In genomic region chr1:82292771-82293170, GRCm38 (mm10) we compare ENCODE assay signal across 9 mouse cellular contexts. TPM values are rescaled to one million over a fixed set of nuclear protein-coding genes. Genes with fewer than 3 reads are reported as not detected.
DNase-seq lines count a peak whose midpoint lies in the region; ATAC-seq and TF ChIP-seq lines count a peak whose summit lies in the region.
"Had no signal": no experiment of that assay in that cellular context is flagged by ENCODE, and none has a peak within 500 bp of the region (broad histone marks: within the 10 kb centered on the region; RNA-seq: fewer than 3 reads in every experiment).

No protein-coding gene starts in this region.

- ATAC-seq in hindbrain, postnatal 0 days = peak; percentile 66
- ATAC-seq in erythroblast, adult 5-6 weeks (replicated peaks; ENCODE audit: low FRiP score, poor library complexity, severe bottlenecking) = no peak

- no peaks in the 10 kb centered on the region for H3K9me3 ChIP-seq in hindbrain, postnatal 0 days (ENCODE audit: low read length)

- no peaks in the 10 kb centered on the region for H3K27me3 ChIP-seq in hindbrain, postnatal 0 days (ENCODE audit: insufficient read depth, low read length)

- DNase-seq in adrenal gland, postnatal 14 days = peak; percentile 61
- peak; percentile 90 for DNase-seq in embryo, embryonic 10.5 days (ENCODE audit: low spot score)
- peak; percentile 46 for DNase-seq in gastrocnemius, postnatal 25 days
- peak; percentile 90 for DNase-seq in hindbrain, postnatal 0 days (ENCODE audit: low spot score)
- DNase-seq in left cerebral cortex, adult 8-10 months (ENCODE audit: low spot score in 2 of 2) = peak; percentile 60 to 72
- peak; percentile 60 for DNase-seq in lung, postnatal 25 days (ENCODE audit: low spot score)
- DNase-seq in right cerebral cortex, postnatal 36 days (ENCODE audit: low spot score in 2 of 2) = peak; percentile 63 to 75

- H3K4me3 ChIP-seq in hindbrain, postnatal 0 days (ENCODE audit: low read length) = peak overlapping the region; percentile 84

- no peak for TF ChIP-seq CTCF in hindbrain, postnatal 0 days (IDR thresholded peaks at IDR 0.05; ENCODE audit: low read depth)

- peak overlapping the region; percentile 96 for H3K27ac ChIP-seq in hindbrain, postnatal 0 days

- H3K36me3 ChIP-seq in hindbrain, postnatal 0 days (ENCODE audit: insufficient read depth, low read length) = no peaks in the 10 kb centered on the region

- peaks cover 15% of the 10 kb centered on the region for H3K4me1 ChIP-seq in hindbrain, postnatal 0 days (ENCODE audit: insufficient read depth, low read length)

- H3K9ac ChIP-seq in hindbrain, postnatal 0 days (replicated peaks; ENCODE audit: low read length) = peak overlapping the region; percentile 78; the same call in 1 of the 2 replicates

- under 1% methylated on average over 13 of the region's 13 CpGs for WGBS in hindbrain, postnatal 0 days

- H3K4me2 ChIP-seq in hindbrain, postnatal 0 days (ENCODE audit: low read depth, low read length) = peak overlapping the region; percentile 77

RNA-seq across cellular contexts. Expression of gene Irs1, which starts 1.6 kb away (rescaled TPM):
- 12.5 and 15.0 TPM in 2 replicates for total RNA-seq in adrenal gland, postnatal 14 days (2021)
- total RNA-seq in gastrocnemius, postnatal 25 days (2021) = 10 to 100 TPM; 55.0 to 69.2 TPM
- 66.7 and 67.2 TPM in 2 replicates for total RNA-seq in hindbrain, postnatal 0 days (2014; rRNA removed)
- polyA plus RNA-seq in hindbrain, postnatal 0 days (2015; fragmentation: Nextera tagmentation; extraction: Ambion mirVana) = 5.9 and 6.3 TPM in 2 replicates
- total RNA-seq in left cerebral cortex, adult 8-10 months (2022) = 10 to 100 TPM; 14.2 to 15.8 (median 14.9) TPM
- total RNA-seq in erythroblast, adult 5-6 weeks (2015; ENCODE audit: low replicate concordance) = 0.42 TPM in 1 of 2 replicates, not detected in the other
- total RNA-seq in erythroblast, adult 5-6 weeks (2017; ENCODE audit: low replicate concordance) = not detected in 2 replicates

RNA-seq across cellular contexts. Expression of gene Rhbdd1, which starts 23.5 kb away (rescaled TPM):
- total RNA-seq in adrenal gland, postnatal 14 days (2021) = 23.0 and 23.2 TPM in 2 replicates
- total RNA-seq in gastrocnemius, postnatal 25 days (2021) = 1 to 10 TPM; 6.5 to 7.7 TPM
- total RNA-seq in hindbrain, postnatal 0 days (2014; rRNA removed) = 3.8 and 5.1 TPM in 2 replicates
- polyA plus RNA-seq in hindbrain, postnatal 0 days (2015; fragmentation: Nextera tagmentation; extraction: Ambion mirVana) = 2.7 and 3.2 TPM in 2 replicates
- 10 to 100 TPM in 1 of 4 experiments, 1 to 10 TPM in 3; 8.5 to 10.5 (median 9.4) TPM for total RNA-seq in left cerebral cortex, adult 8-10 months (2022)
- 3.6 and 5.2 TPM in 2 replicates for total RNA-seq in erythroblast, adult 5-6 weeks (2015; ENCODE audit: low replicate concordance)
- 4.6 and 7.6 TPM in 2 replicates for total RNA-seq in erythroblast, adult 5-6 weeks (2017; ENCODE audit: low replicate concordance)

RNA-seq across cellular contexts. Expression of gene Gm9747, which starts 59.9 kb away (rescaled TPM):
- not detected in 2 replicates for total RNA-seq in adrenal gland, postnatal 14 days (2021)
- not detected for total RNA-seq in gastrocnemius, postnatal 25 days (2021)
- not detected in 2 replicates for total RNA-seq in hindbrain, postnatal 0 days (2014; rRNA removed)
- 17.5 and 17.7 TPM in 2 replicates for polyA plus RNA-seq in hindbrain, postnatal 0 days (2015; fragmentation: Nextera tagmentation; extraction: Ambion mirVana)
- total RNA-seq in left cerebral cortex, adult 8-10 months (2022) = not detected
- not detected in 2 replicates for total RNA-seq in erythroblast, adult 5-6 weeks (2015; ENCODE audit: low replicate concordance)
- total RNA-seq in erythroblast, adult 5-6 weeks (2017; ENCODE audit: low replicate concordance) = not detected in 2 replicates
- total RNA-seq: adrenal gland, adult 18-20 months had no signal
